8 mouse cellular contexts compared by ENCODE assay signal in the genomic region with DNA sequence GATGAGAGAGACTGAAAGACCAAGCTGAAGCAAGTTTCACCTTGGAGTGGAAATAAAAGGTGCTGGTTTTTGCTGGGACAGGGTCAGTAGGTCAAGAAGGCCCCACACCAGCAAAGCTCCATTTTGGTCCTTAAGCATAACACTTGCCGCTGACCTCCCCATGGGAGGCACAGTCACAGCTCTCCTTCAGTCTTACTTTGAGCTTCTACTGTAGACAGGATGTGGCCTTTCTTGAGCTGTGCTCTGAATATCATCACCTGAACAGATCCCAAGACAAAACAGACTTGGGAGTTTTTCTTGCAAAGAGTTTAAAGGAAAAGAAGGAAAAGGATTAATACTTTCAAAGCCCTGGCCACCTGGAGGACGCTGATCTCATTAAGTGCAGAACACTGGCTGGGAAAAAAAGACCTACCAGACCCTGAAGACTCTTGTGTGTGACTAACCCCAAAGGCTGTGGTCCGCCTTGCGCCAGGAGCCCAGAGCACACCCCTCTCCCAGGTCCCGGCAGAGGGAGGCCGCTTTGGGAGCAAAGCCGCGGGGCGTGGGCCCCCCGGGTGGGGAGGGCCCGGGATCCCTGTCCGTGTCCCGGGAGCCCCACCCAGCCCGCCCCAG. TPM values are rescaled to one million over a fixed set of nuclear protein-coding genes. Genes with fewer than 3 reads are reported as not detected.
A peak's percentile ranks its signal among the peaks of the same experiment; 100 is the strongest.
DNase-seq lines count a peak whose midpoint lies in the region; ATAC-seq and TF ChIP-seq lines count a peak whose summit lies in the region.

No protein-coding gene starts in this region.

- no peaks in the 10 kb centered on the region; the same call in none of the 2 replicates for H3K27me3 ChIP-seq in heart, embryonic 11.5 days (ENCODE audit: control insufficient read depth, insufficient read depth, low read length)
- peaks cover 39% of the 10 kb centered on the region for H3K27me3 ChIP-seq in forebrain, embryonic 12.5 days
- H3K27me3 ChIP-seq in liver, embryonic 14.5 days (ENCODE audit: control insufficient read depth, insufficient read depth, low read length), result peaks cover 25% of the 10 kb centered on the region

- H3K9ac ChIP-seq in heart, embryonic 11.5 days (ENCODE audit: low read depth, low read length), result peak overlapping the region; percentile 80
- H3K9ac ChIP-seq in forebrain, embryonic 12.5 days, result peak overlapping the region; percentile 63
- no peak overlapping the region for H3K9ac ChIP-seq in liver, embryonic 14.5 days (replicated peaks)

- DNase-seq in heart, postnatal 36 days, result no peak
- DNase-seq in CD4-positive, CD25-positive, alpha-beta regulatory T cell, adult 2 months (ENCODE audit: low read depth, low spot score), result peak; percentile 46
- DNase-seq in liver, embryonic 14.5 days (ENCODE audit: low read depth in 3 of 3, low spot score in 3 of 3), result no peak
- DNase-seq in layer of hippocampus, adult 11-12 months (ENCODE audit: low spot score), result no peak
- no peak for DNase-seq in thymus, adult 18-20 months
- DNase-seq in gastrocnemius, postnatal 36 days, result no peak

- peak overlapping the region; percentile 97 for H3K4me2 ChIP-seq in heart, embryonic 11.5 days
- peak overlapping the region; percentile 90 for H3K4me2 ChIP-seq in forebrain, embryonic 12.5 days
- H3K4me2 ChIP-seq in liver, embryonic 14.5 days (ENCODE audit: low read depth), result peak overlapping the region; percentile 76

- no peak for TF ChIP-seq EP300 in liver, embryonic 14.5 days (IDR thresholded peaks at IDR 0.05; ENCODE audit: low read depth)

- H3K36me3 ChIP-seq in heart, embryonic 11.5 days (ENCODE audit: control insufficient read depth, insufficient read depth, low read length), result peaks cover 3% of the 10 kb centered on the region; the same call in 1 of the 2 replicates
- H3K36me3 ChIP-seq in forebrain, embryonic 12.5 days (replicated peaks), result no peaks in the 10 kb centered on the region
- no peaks in the 10 kb centered on the region for H3K36me3 ChIP-seq in liver, embryonic 14.5 days (replicated peaks; ENCODE audit: control insufficient read depth, insufficient read depth, low read depth)

- 6% methylated on average over 13 of the region's 14 CpGs for WGBS in heart, embryonic 11.5 days (ENCODE audit: insufficient replicate concordance)
- WGBS in forebrain, embryonic 12.5 days, result 1% methylated on average over 14 of the region's 14 CpGs
- 14% methylated on average over 14 of the region's 14 CpGs for WGBS in liver, embryonic 14.5 days (ENCODE audit: insufficient replicate concordance)

- intact Hi-C loops in heart, postnatal 36 days (cut with DNase I), result loop anchor here (1.0 to 5.0 kb wide), 3 partner anchors 41 to 141 kb away; no protein-coding TSS in a partner anchor
- intact Hi-C loops in gastrocnemius, postnatal 36 days (cut with DNase I), result loop anchor here (5.0 kb wide), 2 partner anchors 56 to 141 kb away; no protein-coding TSS in a partner anchor

- TF ChIP-seq CTCF in liver, embryonic 14.5 days (IDR thresholded peaks at IDR 0.05; ENCODE audit: low read depth), result no peak

- ATAC-seq in heart, embryonic 11.5 days (replicated peaks; ENCODE audit: insufficient number of reproducible peaks, low FRiP score, low TSS enrichment), result no peak
- ATAC-seq in forebrain, embryonic 12.5 days (ENCODE audit: low FRiP score), result peak; percentile 15; the same call in 1 of the 2 replicates
- ATAC-seq in liver, embryonic 14.5 days (ENCODE audit: insufficient read depth), result no peak

- H3K4me1 ChIP-seq in heart, embryonic 11.5 days (ENCODE audit: control insufficient read depth, insufficient read depth, low read length), result peaks cover 13% of the 10 kb centered on the region; the same call in 1 of the 2 replicates
- H3K4me1 ChIP-seq in forebrain, embryonic 12.5 days, result peaks cover 21% of the 10 kb centered on the region
- peaks cover 0 to 5% of the 10 kb centered on the region in 2 experiments; a peak in 2 of 4 replicates for H3K4me1 ChIP-seq in liver, embryonic 14.5 days (replicated peaks; ENCODE audit: control insufficient read depth in 2 of 2, insufficient read depth in 2 of 2, low read length in 1 of 2)

- no peak overlapping the region for H3K27ac ChIP-seq in heart, embryonic 11.5 days (ENCODE audit: low read depth, low read length)
- H3K27ac ChIP-seq in forebrain, embryonic 12.5 days, result no peak overlapping the region
- H3K27ac ChIP-seq in liver, embryonic 14.5 days, result no peak overlapping the region

- peak overlapping the region; percentile 75 for H3K4me3 ChIP-seq in heart, embryonic 11.5 days (ENCODE audit: low read depth, low read length)
- H3K4me3 ChIP-seq in forebrain, embryonic 12.5 days (replicated peaks), result peak overlapping the region; percentile 65
- H3K4me3 ChIP-seq in liver, embryonic 14.5 days (ENCODE audit: insufficient read depth in 1 of 2, low read depth in 2 of 2, low read length in 2 of 2), result peak overlapping the region in 1 of 2 experiments; percentile 62; a peak in 2 of 4 replicates

- no peaks in the 10 kb centered on the region for H3K9me3 ChIP-seq in heart, embryonic 11.5 days (replicated peaks; ENCODE audit: control insufficient read depth, low read length)
- no peaks in the 10 kb centered on the region for H3K9me3 ChIP-seq in forebrain, embryonic 12.5 days
- no peaks in the 10 kb centered on the region for H3K9me3 ChIP-seq in liver, embryonic 14.5 days (ENCODE audit: control insufficient read depth, low read length)

RNA-seq across cellular contexts. Expression of gene Rflnb, which starts 0.9 kb away (rescaled TPM):
- 8.3 and 9.0 TPM in 2 replicates for polyA plus RNA-seq in heart, embryonic 11.5 days (2014; fragmentation: Nextera tagmentation; extraction: Ambion mirVana)
- total RNA-seq in heart, postnatal 36 days (2021), result 10 to 100 TPM; 33.3 to 50.0 TPM
- 11.7 and 13.2 TPM in 2 replicates for polyA plus RNA-seq in forebrain, embryonic 12.5 days (2016; fragmentation: Nextera tagmentation; extraction: Ambion mirVana)
- 0.92 and 1.3 TPM in 2 replicates for polyA plus RNA-seq in liver, embryonic 14.5 days (2012; rRNA removed)
- polyA plus RNA-seq in liver, embryonic 14.5 days (2014; fragmentation: Nextera tagmentation; extraction: Ambion mirVana), result 1.9 and 2.3 TPM in 2 replicates
- 10 to 100 TPM; 16.2 to 23.1 TPM for total RNA-seq in gastrocnemius, postnatal 36 days (2021)

RNA-seq across cellular contexts. Expression of gene 1700016K19Rik, which starts 26.9 kb away (rescaled TPM):
- not detected in 2 replicates for polyA plus RNA-seq in heart, embryonic 11.5 days (2014; fragmentation: Nextera tagmentation; extraction: Ambion mirVana)
- not detected for total RNA-seq in heart, postnatal 36 days (2021)
- 0.59 and 1.4 TPM in 2 replicates for polyA plus RNA-seq in forebrain, embryonic 12.5 days (2016; fragmentation: Nextera tagmentation; extraction: Ambion mirVana)
- not detected in 2 replicates for polyA plus RNA-seq in liver, embryonic 14.5 days (2012; rRNA removed)
- polyA plus RNA-seq in liver, embryonic 14.5 days (2014; fragmentation: Nextera tagmentation; extraction: Ambion mirVana), result not detected in 2 replicates
- not detected for total RNA-seq in gastrocnemius, postnatal 36 days (2021)
